Mouse (Mus musculus) kidney, embryonic 14.5 days (tissue): ENCODE measurements around the gene Agbl3. TPM values are rescaled to one million over a fixed set of nuclear protein-coding genes. Genes with fewer than 3 reads are reported as not detected.

Source experiments
- ATAC-seq: fragments of 200-750 bp; cut with Nextera tagmentation; 2 replicates; pipeline ENCODE4 v1.8.0; 2017; ENCODE audit warnings: moderate number of reproducible peaks, mild to moderate bottlenecking, moderate TSS enrichment, moderate library complexity; ENCODE audit not compliant: low FRiP score, low TSS enrichment
- H3K27ac ChIP-seq: fragments of 300-500 bp; sonication (generic); 2 replicates; pipeline ENCODE4 v1.5.1; 2014; ENCODE audit warnings: low read depth, mild to moderate bottlenecking, low read length, moderate library complexity, mixed read lengths
- H3K27me3 ChIP-seq: fragments of 300-500 bp; sonication (generic); 2 replicates; pipeline ENCODE4 v1.6.1; 2014; ENCODE audit warnings: mild to moderate bottlenecking, low read length; ENCODE audit not compliant: control insufficient read depth, insufficient read depth
- H3K36me3 ChIP-seq: fragments of 300-500 bp; sonication (generic); 2 replicates; pipeline ENCODE4 v1.6.1; 2014; ENCODE audit warnings: low read length, mixed read lengths; ENCODE audit not compliant: control insufficient read depth, insufficient read depth
- H3K4me1 ChIP-seq: fragments of 300-500 bp; sonication (generic); 2 replicates; pipeline ENCODE4 v1.6.1; 2014; ENCODE audit warnings: low read length, mixed read lengths; ENCODE audit not compliant: control insufficient read depth, insufficient read depth
- H3K4me2 ChIP-seq: fragments of 300-500 bp; sonication (generic); replicated peaks from 2 replicates; pipeline ENCODE4 v1.6.1; 2014; ENCODE audit warnings: low read depth, mild to moderate bottlenecking, low read length
- H3K4me3 ChIP-seq: fragments of 300-500 bp; sonication (generic); 2 replicates; pipeline ENCODE4 v1.5.1; 2014; ENCODE audit warnings: mild to moderate bottlenecking, low read length
- H3K9ac ChIP-seq: fragments of 300-500 bp; sonication (generic); 2 replicates; pipeline ENCODE4 v1.6.1; 2014; ENCODE audit warnings: low read depth, mild to moderate bottlenecking, low read length, moderate library complexity
- H3K9me3 ChIP-seq: fragments of 300-500 bp; sonication (generic); 2 replicates; pipeline ENCODE4 v1.6.1; 2016; ENCODE audit warnings: low read length; ENCODE audit not compliant: control insufficient read depth
- WGBS: fragments of 180-500 bp; shearing (Covaris S2); extraction: QIAGEN DNeasy Blood & Tissue Kit; methylation state at CpG from one replicate; pipeline ENCODE4 v1.1.7; 2014; 5-methylcytosine and 5-hydroxymethylcytosine counted together
- polyA plus RNA-seq: library from polyadenylated mRNA; unstranded; fragments of >200 nt; fragmentation: Nextera tagmentation; extraction: Ambion mirVana; gene quantifications from 2 replicates; pipeline ENCODE4 v1.2.1, GENCODE M21; 2014

The Agbl3 gene
- polyA plus RNA-seq, 1 experiment from 2014 or later = 6.2 TPM

- no peak for ATAC-seq
- Histone ChIP-seq H3K9me3 (no peaks in the 10 kb centered on the region), H3K27ac (no peak overlapping the region), H3K27me3 (no peaks in the 10 kb centered on the region), H3K36me3 (peaks cover 31% of the 10 kb centered on the region), H3K4me2 (no peak overlapping the region), H3K4me3 (no peak overlapping the region), H3K9ac (no peak overlapping the region), H3K4me1 (peaks cover 5% of the 10 kb centered on the region; the same call in 1 of the 2 replicates)
- whole genome bisulfite sequencing = 77% methylated on average over 7 of the region's 7 CpGs
Measured at GRCm38 (mm10) chr6:34750487-34751120, 29.6 kb upstream of the Agbl3 start.

- no peak overlapping the region for H3K4me2 ChIP-seq
- no peak for ATAC-seq
- H3K27ac ChIP-seq = no peak overlapping the region
- H3K4me3 ChIP-seq = no peak overlapping the region
- no peak overlapping the region for H3K9ac ChIP-seq
- no peaks in the 10 kb centered on the region for H3K9me3 ChIP-seq
- no peaks in the 10 kb centered on the region for H3K27me3 ChIP-seq
- H3K36me3 ChIP-seq = peaks cover 40% of the 10 kb centered on the region
- H3K4me1 ChIP-seq = peaks cover 5% of the 10 kb centered on the region; the same call in 1 of the 2 replicates
Measured at GRCm38 (mm10) chr6:34751625-34752024, 28.6 kb upstream of the Agbl3 start.

- no peak overlapping the region for H3K4me2 ChIP-seq
- peaks cover 48% of the 10 kb centered on the region for H3K36me3 ChIP-seq
- no peak overlapping the region for H3K9ac ChIP-seq
- H3K27me3 ChIP-seq = no peaks in the 10 kb centered on the region
- WGBS = 31% methylated on average over 5 of the region's 5 CpGs
- no peak overlapping the region for H3K27ac ChIP-seq
- H3K4me3 ChIP-seq = no peak overlapping the region
- no peaks in the 10 kb centered on the region for H3K9me3 ChIP-seq
- peak; percentile 71 for ATAC-seq
- peaks cover 4% of the 10 kb centered on the region; the same call in 1 of the 2 replicates for H3K4me1 ChIP-seq
Measured at GRCm38 (mm10) chr6:34754448-34754847, 25.8 kb upstream of the Agbl3 start.

- Histone ChIP-seq H3K27ac (no peak overlapping the region), H3K27me3 (no peaks in the 10 kb centered on the region), H3K9me3 (no peaks in the 10 kb centered on the region), H3K9ac (no peak overlapping the region), H3K4me3 (no peak overlapping the region), H3K4me2 (no peak overlapping the region), H3K36me3 (peaks cover 69% of the 10 kb centered on the region), H3K4me1 (no peaks in the 10 kb centered on the region)
- WGBS = 81% methylated on average over 2 of the region's 2 CpGs
- no peak for ATAC-seq
Measured at GRCm38 (mm10) chr6:34758340-34758739, 21.9 kb upstream of the Agbl3 start.

GRCm38 (mm10) chr6:34760023-34760422 lies 20.2 kb upstream of the Agbl3 start:
- Histone ChIP-seq H3K4me2 (no peak overlapping the region), H3K36me3 (peaks cover 75% of the 10 kb centered on the region), H3K27me3 (no peaks in the 10 kb centered on the region), H3K4me1 (no peaks in the 10 kb centered on the region), H3K27ac (no peak overlapping the region), H3K9me3 (no peaks in the 10 kb centered on the region), H3K4me3 (no peak overlapping the region), H3K9ac (no peak overlapping the region)
- no peak for ATAC-seq
- WGBS = 49% methylated on average over 4 of the region's 4 CpGs

GRCm38 (mm10) chr6:34765721-34766120 lies 14.5 kb upstream of the Agbl3 start:
- Histone ChIP-seq H3K4me2 (no peak overlapping the region), H3K36me3 (peaks cover 66% of the 10 kb centered on the region)
- WGBS = 90% methylated on average over 5 of the region's 5 CpGs

GRCm38 (mm10) chr6:34769984-34770383 lies 10.2 kb upstream of the Agbl3 start:
- ATAC-seq = no peak
- H3K9me3 ChIP-seq = no peaks in the 10 kb centered on the region
- H3K27ac ChIP-seq = no peak overlapping the region
- H3K4me2 ChIP-seq = no peak overlapping the region
- H3K4me1 ChIP-seq = no peaks in the 10 kb centered on the region
- H3K9ac ChIP-seq = no peak overlapping the region
- H3K4me3 ChIP-seq = no peak overlapping the region
- peaks cover 48% of the 10 kb centered on the region for H3K36me3 ChIP-seq
- H3K27me3 ChIP-seq = no peaks in the 10 kb centered on the region
- 95% methylated on average over 2 of the region's 2 CpGs for WGBS

More at GRCm38 (mm10) chr6:34765721-34766120, 14.5 kb upstream of the Agbl3 start:
- Histone ChIP-seq H3K9ac (no peak overlapping the region), H3K9me3 (no peaks in the 10 kb centered on the region), H3K27me3 (no peaks in the 10 kb centered on the region), H3K27ac (no peak overlapping the region), H3K4me1 (no peaks in the 10 kb centered on the region), H3K4me3 (no peak overlapping the region)
- no peak for ATAC-seq

- no peak overlapping the region for H3K4me2 ChIP-seq
- no peaks in the 10 kb centered on the region for H3K9me3 ChIP-seq
- no peak overlapping the region for H3K9ac ChIP-seq
- peaks cover 44% of the 10 kb centered on the region for H3K36me3 ChIP-seq
- no peak overlapping the region for H3K4me3 ChIP-seq
- no peaks in the 10 kb centered on the region for H3K27me3 ChIP-seq
- no peak overlapping the region for H3K27ac ChIP-seq
- no peaks in the 10 kb centered on the region for H3K4me1 ChIP-seq
- 87% methylated on average over 6 of the region's 6 CpGs for WGBS
- ATAC-seq = no peak
Measured at GRCm38 (mm10) chr6:34770491-34770890, 9.7 kb upstream of the Agbl3 start.

GRCm38 (mm10) chr6:34776396-34776795 lies 3.8 kb upstream of the Agbl3 start:
- Histone ChIP-seq H3K36me3 (peaks cover 12% of the 10 kb centered on the region; the same call in 1 of the 2 replicates), H3K4me2 (no peak overlapping the region), H3K27ac (no peak overlapping the region), H3K9ac (no peak overlapping the region), H3K9me3 (no peaks in the 10 kb centered on the region), H3K4me3 (no peak overlapping the region), H3K4me1 (no peaks in the 10 kb centered on the region), H3K27me3 (no peaks in the 10 kb centered on the region)
- no peak for ATAC-seq
